Mouse (Mus musculus) embryonic fibroblast, embryonic 13.5 days (primary cell): ENCODE measurements at regions not wholly inside any gene's neighbourhood (a gene's known extent, or its start where the extent isn't known, plus 50 kb on each side); places are given as distances from the start of the nearest gene placed in this dataset.

Experiments used
- H3K27ac ChIP-seq: 2 replicates; pipeline ENCODE4 v1.5.1; 2012; ENCODE audit warnings: low read length, control low read depth, inconsistent platforms; ENCODE audit not compliant: insufficient read depth
- H3K4me1 ChIP-seq: 2 replicates; pipeline ENCODE4 v1.6.1; 2011; ENCODE audit warnings: low read length; ENCODE audit not compliant: control insufficient read depth, insufficient read depth
- H3K4me3 ChIP-seq: 2 replicates; pipeline ENCODE4 v1.5.1; 2011; ENCODE audit warnings: mild to moderate bottlenecking, control low read depth, low read length; ENCODE audit not compliant: insufficient read depth
- CTCF ChIP-seq: IDR thresholded peaks from 2 replicates; pipeline ENCODE4 v1.5.1; 2011; ENCODE audit warnings: mild to moderate bottlenecking, control low read depth, low read length, moderate library complexity, borderline replicate concordance; ENCODE audit not compliant: insufficient read depth
- POLR2A ChIP-seq: IDR thresholded peaks from 2 replicates; pipeline ENCODE4 v1.6.1; 2011; ENCODE audit warnings: low read depth, mild to moderate bottlenecking, control low read depth, low read length, moderate library complexity

DNA sequence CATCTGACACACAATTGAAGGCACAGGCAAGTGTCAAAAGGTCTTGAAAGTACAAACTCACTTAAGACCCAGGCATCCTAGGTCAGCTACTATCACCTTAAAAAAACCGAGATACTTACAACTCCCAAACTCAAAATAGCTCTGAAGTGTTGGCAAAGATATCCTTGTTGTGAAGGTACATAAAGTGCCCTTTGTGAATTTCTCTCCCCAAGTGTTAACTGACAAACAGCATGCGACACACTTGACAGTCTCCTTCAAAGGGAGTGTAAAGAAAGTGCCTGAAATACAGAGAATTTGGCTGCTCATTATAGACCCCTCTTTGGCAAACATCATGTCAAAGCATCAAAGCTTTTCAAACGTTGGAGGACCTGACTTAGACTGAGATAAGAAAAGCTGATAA lies 2634.2 kb downstream of the 9330182O14Rik start:
- H3K27ac ChIP-seq, result no peak overlapping the region
- no peak overlapping the region for H3K4me3 ChIP-seq
- H3K4me1 ChIP-seq, result no peaks in the 10 kb centered on the region
- TF ChIP-seq POLR2A (no peak), CTCF (no peak)

DNA sequence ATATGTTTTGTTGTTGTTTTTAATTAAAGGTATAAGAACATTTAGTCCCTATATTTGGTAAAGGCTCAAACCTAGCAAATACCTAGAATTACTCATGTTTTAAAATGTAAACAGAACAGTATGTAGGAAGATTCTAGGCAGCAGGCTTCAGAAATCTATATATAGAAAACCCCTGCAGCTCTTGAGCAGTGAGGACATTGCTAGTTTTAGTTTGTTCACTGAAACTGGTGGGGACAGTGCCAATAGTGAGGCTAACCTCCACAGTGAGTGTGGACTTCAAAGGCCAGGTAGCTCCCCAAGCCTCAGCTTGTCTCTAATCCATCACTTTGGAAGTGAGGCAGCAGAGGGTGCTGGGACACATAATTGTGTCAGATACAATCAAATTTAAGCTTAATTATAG lies 2645.7 kb downstream of the 9330182O14Rik start:
- Histone ChIP-seq H3K4me1 (no peaks in the 10 kb centered on the region), H3K4me3 (no peak overlapping the region), H3K27ac (no peak overlapping the region)
- TF ChIP-seq POLR2A (no peak), CTCF (no peak)

DNA sequence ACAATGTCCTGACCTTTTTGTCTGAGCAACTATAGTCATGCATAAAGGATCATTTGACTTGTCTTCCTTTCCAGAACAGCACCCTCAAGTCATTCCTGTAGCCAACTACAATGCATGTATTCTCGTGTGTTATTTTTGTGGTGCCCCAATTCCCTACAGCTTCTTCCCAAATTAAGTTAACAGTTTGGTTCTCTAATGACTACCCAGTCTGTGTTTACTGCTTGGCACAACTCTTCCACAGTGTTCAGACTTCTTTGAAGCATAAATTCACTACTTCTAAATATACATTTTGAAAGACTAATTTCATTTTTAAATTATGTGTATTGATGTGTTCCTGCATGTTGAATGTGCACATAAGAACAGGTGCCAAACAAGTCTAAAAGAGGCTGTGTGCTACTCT lies 2667.1 kb downstream of the 9330182O14Rik start:
- Histone ChIP-seq H3K4me3 (no peak overlapping the region), H3K27ac (no peak overlapping the region), H3K4me1 (no peaks in the 10 kb centered on the region)
- TF ChIP-seq POLR2A (no peak), CTCF (no peak)

DNA sequence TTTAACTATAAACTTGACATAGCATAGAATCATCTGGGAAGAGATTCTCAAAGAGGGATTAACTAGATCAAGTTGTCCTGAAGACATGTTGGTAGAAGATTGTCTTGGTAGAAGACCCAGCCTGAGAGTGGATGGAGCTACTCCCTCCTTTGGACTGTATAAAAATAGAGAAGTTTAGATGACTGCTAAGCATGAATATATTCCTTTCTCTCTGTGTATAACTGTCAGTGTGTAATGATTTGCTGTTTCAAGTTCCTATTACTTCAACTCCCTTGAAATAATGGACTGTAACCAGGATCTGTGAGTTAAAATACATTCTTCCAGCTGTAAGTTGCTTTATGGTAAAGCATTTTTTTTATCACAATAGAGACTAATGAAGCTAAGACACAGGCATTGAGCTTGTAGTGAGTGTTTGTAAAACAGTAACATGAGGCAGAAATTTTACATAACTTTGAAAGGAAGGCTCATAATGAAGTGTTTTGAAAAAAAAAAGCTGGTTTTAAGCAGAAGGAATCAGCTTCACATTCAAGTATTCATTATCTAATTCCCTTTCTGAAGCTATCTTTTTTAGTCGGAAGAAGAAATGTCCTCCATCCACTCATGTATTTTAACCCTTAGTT lies 2676.8 kb downstream of the 9330182O14Rik start:
- H3K4me3 ChIP-seq, result no peak overlapping the region
- no peak overlapping the region for H3K27ac ChIP-seq
- TF ChIP-seq POLR2A, result no peak
- TF ChIP-seq CTCF, result no peak
- H3K4me1 ChIP-seq, result no peaks in the 10 kb centered on the region

DNA sequence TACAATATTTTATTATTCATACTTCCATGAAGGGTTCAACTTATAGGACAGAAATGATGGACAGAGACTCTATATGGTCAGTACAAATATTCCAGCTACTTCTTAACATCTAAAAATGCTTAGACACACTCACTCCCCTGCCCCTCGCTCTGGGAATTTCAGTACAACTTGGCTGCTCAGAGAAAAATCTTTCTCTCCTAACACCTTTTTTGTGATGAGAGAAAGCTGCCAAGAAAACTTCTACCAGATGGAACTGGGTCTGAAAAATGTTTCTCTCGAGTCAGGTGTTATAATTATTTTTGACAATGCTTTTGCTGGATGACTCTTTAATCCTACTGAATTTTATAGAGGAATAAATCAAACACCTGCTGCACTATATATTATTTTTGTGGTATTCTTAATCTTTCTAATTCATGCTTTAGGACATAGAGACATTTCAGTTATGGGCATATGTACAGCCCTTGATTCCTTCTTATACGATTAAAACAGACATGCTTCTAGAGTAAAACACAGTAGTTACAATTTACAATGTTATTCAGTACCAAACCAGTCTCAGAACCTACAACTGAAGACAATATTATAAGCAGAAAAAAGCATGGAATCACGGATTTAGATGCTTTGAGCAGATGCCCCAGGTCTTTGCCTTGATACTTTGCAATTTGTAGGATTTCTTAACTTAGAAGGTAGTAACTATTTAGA lies 2681.0 kb downstream of the 9330182O14Rik start:
- Histone ChIP-seq H3K4me1 (no peaks in the 10 kb centered on the region), H3K27ac (no peak overlapping the region), H3K4me3 (no peak overlapping the region)
- no peak for TF ChIP-seq CTCF
- no peak for TF ChIP-seq POLR2A

DNA sequence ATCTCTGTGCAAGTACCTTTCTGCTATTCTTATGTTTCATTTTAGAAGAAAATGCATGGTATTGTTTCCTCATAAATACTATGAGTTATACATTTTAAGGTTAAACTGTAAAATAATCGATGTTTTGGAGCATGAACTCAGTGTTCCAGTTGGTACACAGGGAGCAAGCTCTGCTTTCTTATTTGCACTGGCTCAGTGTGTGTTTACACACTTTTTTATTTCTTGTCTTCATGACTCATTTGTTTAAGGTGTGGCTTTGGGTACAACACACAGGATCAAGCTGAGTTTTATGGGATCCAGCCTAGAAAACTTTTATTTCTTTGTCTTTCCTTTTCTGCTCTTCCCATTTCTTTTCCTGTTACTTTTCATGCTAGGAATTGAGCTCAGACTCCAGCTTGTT lies 2704.7 kb downstream of the 9330182O14Rik start:
- Histone ChIP-seq H3K4me1 (no peaks in the 10 kb centered on the region), H3K27ac (no peak overlapping the region), H3K4me3 (no peak overlapping the region)
- TF ChIP-seq POLR2A (no peak), CTCF (no peak)

DNA sequence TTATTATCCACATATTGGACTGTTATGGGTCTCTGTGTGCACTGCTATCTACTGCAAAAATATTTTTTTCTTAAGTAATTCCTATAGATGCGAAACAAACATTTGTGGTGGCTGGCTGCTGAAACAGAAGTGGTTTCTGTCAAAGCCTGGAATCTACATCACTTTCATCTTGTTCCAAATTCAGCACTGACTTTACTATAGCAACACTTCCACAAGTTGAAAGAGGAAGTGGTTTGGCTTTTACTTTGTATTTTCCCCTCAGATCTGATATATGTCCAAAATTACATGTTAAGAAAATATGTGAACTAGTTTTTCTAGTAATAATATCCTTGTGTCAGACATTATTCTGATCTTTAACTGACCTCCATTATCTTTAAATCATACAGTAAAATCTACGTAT lies 2715.8 kb downstream of the 9330182O14Rik start:
- no peaks in the 10 kb centered on the region for H3K4me1 ChIP-seq
- no peak overlapping the region for H3K27ac ChIP-seq
- TF ChIP-seq CTCF (no peak), POLR2A (no peak)
- H3K4me3 ChIP-seq, result no peak overlapping the region

DNA sequence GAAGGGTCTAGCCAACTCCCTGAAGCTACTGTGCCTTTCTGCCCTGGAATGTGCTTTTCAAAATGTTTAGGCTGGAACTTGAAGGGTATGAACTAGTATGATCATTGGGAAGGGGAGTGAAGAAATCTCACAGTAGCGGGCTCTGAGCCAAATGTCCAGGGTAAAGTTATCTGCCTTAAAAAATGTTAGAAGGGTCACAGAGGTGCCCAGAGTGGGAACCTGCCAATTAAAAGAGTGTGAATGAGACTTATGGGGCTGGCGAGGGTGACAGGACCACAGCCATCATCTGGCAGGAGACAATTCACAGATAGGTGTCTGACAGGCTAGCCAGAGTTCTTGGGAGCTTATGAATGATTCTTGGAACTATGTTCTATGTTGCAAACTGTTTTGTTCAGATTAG lies 2738.3 kb downstream of the 9330182O14Rik start:
- no peak overlapping the region for H3K4me3 ChIP-seq
- H3K27ac ChIP-seq, result no peak overlapping the region
- H3K4me1 ChIP-seq, result no peaks in the 10 kb centered on the region
- TF ChIP-seq CTCF (no peak), POLR2A (no peak)

DNA sequence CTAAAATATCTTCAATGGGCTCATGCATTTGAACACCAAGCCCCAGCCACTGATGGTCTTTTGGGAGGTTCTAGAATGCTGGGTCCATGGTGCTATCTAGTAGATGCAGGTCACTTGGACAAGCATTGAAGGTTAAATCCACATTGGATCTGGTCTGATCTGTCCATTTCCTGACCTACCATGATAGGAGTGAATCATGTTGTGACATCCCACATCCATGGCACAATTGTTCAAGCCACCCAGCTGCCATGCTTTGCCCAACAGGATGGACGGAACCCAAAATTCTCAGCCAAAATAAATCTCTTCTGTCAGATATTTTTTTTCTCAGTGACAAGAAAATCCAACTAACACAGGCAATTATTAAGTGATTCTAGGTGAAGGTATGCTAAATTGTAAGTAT lies 2760.4 kb downstream of the 9330182O14Rik start:
- Histone ChIP-seq H3K4me1 (no peaks in the 10 kb centered on the region), H3K27ac (no peak overlapping the region), H3K4me3 (no peak overlapping the region)
- TF ChIP-seq POLR2A (no peak), CTCF (no peak)

DNA sequence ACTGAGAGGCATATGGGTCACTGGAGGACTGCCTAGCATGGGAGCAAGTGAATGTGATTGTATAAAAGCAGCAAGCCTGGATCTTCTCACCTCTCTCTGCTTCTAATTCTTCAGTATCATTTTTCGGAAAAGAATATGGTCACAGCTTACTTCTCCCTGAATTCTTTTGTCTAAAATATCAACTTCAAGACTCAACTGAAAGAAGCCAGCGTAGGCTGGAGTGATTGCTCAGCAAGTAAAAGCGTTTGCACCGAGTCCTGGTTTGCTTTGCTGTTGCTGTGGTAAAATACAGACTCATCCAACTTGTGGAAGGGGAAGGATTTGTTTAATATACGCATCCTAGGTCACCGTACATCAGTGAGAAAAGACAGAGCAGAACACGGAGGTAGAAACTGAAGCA lies 2765.9 kb downstream of the 9330182O14Rik start:
- no peak overlapping the region for H3K27ac ChIP-seq
- TF ChIP-seq CTCF, result no peak
- TF ChIP-seq POLR2A, result no peak

DNA sequence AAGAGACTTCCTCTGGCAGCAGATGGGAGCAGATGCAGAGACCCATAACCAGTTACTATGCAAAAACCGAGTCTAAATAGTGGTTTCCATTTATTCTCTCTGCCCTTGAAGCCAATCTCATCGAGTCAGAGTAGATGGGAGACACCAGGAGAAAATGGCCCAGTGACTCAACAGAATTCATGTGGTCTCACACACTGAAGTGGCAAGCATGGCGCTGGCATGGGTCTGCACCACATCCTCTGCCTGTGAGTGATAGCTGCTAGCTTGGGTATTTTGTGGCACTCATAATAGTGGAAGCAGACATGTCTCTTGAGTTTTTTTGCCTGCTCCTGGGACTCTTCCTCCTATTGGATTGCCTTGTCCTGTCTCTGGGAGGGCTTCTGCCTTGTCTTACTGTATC lies 2767.6 kb downstream of the 9330182O14Rik start:
- no peaks in the 10 kb centered on the region for H3K4me1 ChIP-seq
- no peak overlapping the region for H3K4me3 ChIP-seq
- H3K27ac ChIP-seq, result no peak overlapping the region
- TF ChIP-seq POLR2A, result no peak
- no peak for TF ChIP-seq CTCF

More for the DNA sequence above, 2765.9 kb downstream of the 9330182O14Rik start:
- Histone ChIP-seq H3K4me3 (no peak overlapping the region), H3K4me1 (no peaks in the 10 kb centered on the region)
